Mouse (Mus musculus): Measurements from ENCODE around the gene Zfp810.

DNA sequence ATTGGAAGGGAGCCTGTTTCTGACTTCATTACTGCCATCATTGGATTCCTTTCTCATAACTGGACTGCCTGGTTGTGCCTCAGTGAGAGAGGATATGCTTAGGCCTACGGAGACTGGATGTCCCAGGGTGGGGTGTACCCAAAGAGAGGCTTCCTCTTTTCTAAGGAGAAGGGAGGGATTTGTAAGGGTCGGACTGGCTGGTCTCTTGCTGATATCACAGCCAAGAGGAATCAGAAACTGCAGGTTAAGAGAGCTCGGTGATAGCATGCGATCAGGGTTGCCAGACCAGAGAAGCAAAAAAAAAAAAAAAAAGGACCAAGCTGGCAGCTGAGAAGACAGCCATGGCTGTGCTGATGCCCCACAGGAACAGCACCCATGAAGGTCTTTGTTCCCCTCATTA, 50.9 kb downstream of the Zfp810 start:
- TF ChIP-seq POLR2A (IDR thresholded peaks at IDR 0.05; ENCODE audit: extremely low read depth, insufficient read depth, low read length), result no peak
- no peak for TF ChIP-seq CTCF (IDR thresholded peaks at IDR 0.05; ENCODE audit: extremely low read depth, insufficient read depth, low read length)
